Mouse (Mus musculus) embryonic fibroblast, embryonic 13.5 days (primary cell): ENCODE results near the gene Zscan22. TPM values are rescaled to one million over a fixed set of nuclear protein-coding genes. Genes with fewer than 3 reads are reported as not detected.
"Not testable (repeated sequence)": the region's sequence is repeated elsewhere in the genome, so short reads cannot be mapped to it uniquely, and the experiment has no call there.

Experiments
- H3K27ac ChIP-seq: 2 replicates; pipeline ENCODE4 v1.5.1; 2012; ENCODE audit warnings: low read length, control low read depth, inconsistent platforms; ENCODE audit not compliant: insufficient read depth
- H3K4me1 ChIP-seq: 2 replicates; pipeline ENCODE4 v1.6.1; 2011; ENCODE audit warnings: low read length; ENCODE audit not compliant: control insufficient read depth, insufficient read depth
- H3K4me3 ChIP-seq: 2 replicates; pipeline ENCODE4 v1.5.1; 2011; ENCODE audit warnings: mild to moderate bottlenecking, control low read depth, low read length; ENCODE audit not compliant: insufficient read depth
- CTCF ChIP-seq: IDR thresholded peaks from 2 replicates; pipeline ENCODE4 v1.5.1; 2011; ENCODE audit warnings: mild to moderate bottlenecking, control low read depth, low read length, moderate library complexity, borderline replicate concordance; ENCODE audit not compliant: insufficient read depth
- POLR2A ChIP-seq: IDR thresholded peaks from 2 replicates; pipeline ENCODE4 v1.6.1; 2011; ENCODE audit warnings: low read depth, mild to moderate bottlenecking, control low read depth, low read length, moderate library complexity
- polyA plus RNA-seq: library from polyadenylated mRNA; stranded (reverse); fragments of >200 nt; gene quantifications from 2 replicates; pipeline ENCODE4 v1.2.4, GENCODE M21; 2011; ENCODE audit warnings: low read depth; ENCODE audit not compliant: missing spikeins, insufficient read length

Gene Zscan22
- polyA plus RNA-seq, 1 experiment = 9.8 TPM

DNA sequence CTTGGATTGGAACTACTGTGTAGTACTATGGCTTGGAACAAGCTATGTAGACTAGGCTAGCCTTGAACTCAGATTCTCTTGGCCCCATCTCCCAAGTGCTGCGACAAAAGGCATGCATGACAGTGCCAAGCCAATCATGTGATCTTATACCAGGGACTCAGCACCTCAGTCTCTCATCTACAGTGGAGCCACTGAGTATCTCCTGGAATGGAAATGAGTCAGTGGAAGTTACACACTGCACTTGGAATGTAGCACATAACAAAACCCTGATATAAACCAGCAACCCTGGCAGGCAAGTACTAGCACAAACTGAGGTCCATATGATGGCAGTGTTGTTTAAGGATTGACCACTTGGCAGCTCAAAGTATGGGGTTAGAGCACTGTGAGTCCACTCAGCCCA, 7.5 kb downstream of the Zscan22 start:
- H3K4me1 ChIP-seq = 0 out of 2 replicates have a peak, but pooled peaks cover 4% of the 10 kb centered on the region
- H3K27ac ChIP-seq = peak overlapping the region; percentile 63; the same call in 1 of the 2 replicates
- H3K4me3 ChIP-seq = no peak overlapping the region
- TF ChIP-seq CTCF (no peak), POLR2A (no peak)

DNA sequence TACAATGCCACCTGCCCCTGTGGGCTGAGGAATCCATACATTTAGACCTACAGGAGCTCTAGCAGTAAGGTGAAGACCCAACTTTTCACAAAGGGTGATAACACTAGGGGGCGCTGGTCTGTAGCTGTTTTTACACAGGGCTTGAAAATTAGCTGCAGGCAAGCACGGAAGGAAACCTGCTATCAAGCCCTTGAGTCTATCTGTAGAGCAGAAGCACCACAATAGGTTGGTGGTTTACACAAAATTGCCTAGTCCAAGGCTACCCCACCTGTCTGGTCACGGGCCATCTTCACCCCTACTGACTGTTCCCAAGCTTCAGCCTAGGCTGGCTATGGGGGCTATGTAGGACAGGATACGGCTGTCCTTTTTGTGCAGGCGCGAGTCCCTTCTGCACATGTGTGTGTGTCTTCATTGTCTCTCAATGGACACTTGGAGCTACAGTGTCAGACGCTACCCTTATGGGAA, 11.9 kb downstream of the Zscan22 start:
- Histone ChIP-seq H3K27ac (no peak overlapping the region), H3K4me3 (no peak overlapping the region), H3K4me1 (0 out of 2 replicates have a peak, but pooled peaks cover 2% of the 10 kb centered on the region)
- no peak for TF ChIP-seq CTCF
- TF ChIP-seq POLR2A = no peak

DNA sequence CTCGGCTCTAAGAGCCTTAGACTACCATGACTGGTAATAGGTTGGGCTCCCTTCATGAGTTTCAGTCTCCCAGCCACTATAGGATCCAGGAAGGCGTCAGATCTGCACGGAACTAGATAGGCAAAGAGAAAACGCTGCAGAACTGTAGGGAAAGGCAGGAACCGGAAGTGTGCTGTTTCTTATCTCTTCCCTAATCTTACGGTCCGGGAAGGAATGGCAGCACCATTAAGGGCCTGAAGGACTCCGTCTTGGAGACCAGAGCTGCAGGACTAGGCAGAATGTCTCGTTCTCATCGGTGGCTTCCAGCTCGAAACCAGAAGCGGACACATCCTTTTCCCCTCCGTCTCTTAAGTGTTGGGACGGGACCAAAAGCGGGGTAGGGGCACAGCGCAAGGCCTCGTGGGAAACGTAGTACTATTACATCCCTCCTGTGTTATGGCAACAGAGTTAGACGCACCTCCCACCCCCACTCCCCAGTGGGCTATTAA, 12.6 kb downstream of the Zscan22 start:
- Histone ChIP-seq H3K27ac (peak overlapping the region; percentile 50; the same call in 1 of the 2 replicates), H3K4me3 (no peak overlapping the region), H3K4me1 (no peaks in the 10 kb centered on the region)
- peak; percentile 53 for TF ChIP-seq POLR2A
- TF ChIP-seq CTCF = no peak

DNA sequence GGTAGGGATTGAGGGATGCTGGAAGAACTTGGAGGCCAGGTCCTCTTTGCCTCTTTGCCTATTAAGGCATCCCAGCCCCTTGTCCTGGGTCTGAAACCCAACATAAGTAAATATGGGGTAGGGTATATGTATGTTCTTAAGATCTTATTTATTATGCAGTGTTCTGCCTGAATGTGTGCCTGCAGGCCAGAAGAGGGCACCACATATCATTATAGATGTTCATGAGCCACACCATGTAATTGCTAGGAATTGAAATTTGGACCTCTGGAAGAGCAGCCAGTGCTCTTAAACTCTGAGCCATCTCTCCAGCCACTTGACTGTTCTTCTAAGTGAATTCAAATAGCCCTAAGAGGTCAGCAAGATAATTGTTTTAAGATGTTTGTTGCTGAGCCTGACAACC, 15.9 kb downstream of the Zscan22 start:
- Histone ChIP-seq H3K4me3 (no peak overlapping the region), H3K27ac (no peak overlapping the region), H3K4me1 (no peaks in the 10 kb centered on the region)
- TF ChIP-seq POLR2A (no peak), CTCF (peak; percentile 9; the same call in 1 of the 2 replicates)

DNA sequence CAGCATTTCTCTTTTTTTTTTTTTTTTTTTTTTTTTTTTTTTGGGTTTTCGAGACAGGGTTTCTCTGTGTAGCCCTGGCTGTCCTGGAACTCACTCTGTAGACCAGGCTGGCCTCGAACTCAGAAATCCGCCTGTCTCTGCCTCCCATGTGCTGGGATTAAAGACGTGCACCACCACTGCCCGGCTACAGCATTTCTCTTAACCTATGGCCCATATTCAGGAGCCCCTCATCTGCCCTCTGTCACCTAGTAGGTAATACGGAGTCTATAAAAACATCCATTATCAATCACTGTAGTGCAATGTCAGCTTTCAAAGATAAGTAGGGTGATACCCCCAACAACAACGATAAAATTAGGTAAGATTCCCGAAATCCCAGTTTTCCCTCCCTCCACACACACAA, 22.9 kb downstream of the Zscan22 start:
- H3K4me3 ChIP-seq, H3K4me1 ChIP-seq, H3K27ac ChIP-seq: not testable (repeated sequence)

DNA sequence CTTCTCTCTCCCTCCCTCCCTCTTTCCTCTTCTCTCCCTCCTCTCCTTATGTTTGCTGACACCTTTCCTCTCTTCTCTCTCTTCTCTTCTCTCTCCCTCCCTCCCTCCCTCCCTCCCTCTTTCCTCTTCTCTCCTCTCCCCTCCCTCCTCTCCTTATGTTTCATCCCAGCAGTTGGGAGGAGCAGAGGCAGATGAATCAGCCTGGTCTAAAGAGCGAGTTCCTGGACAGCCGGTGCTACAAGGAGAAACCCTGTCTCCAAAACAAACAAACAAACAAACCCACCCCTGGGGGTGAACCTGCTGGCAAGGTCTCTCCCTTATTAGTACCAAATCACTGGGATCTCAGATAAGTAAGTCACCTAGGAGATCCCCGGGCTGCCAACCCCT, 23.7 kb downstream of the Zscan22 start:
- peak overlapping the region; percentile 50 for H3K4me3 ChIP-seq
- 0 out of 2 replicates have a peak, but pooled peaks cover 3% of the 10 kb centered on the region for H3K4me1 ChIP-seq
- no peak for TF ChIP-seq CTCF
- peak; percentile 87 for TF ChIP-seq POLR2A
- H3K27ac ChIP-seq = peak overlapping the region; percentile 98

DNA sequence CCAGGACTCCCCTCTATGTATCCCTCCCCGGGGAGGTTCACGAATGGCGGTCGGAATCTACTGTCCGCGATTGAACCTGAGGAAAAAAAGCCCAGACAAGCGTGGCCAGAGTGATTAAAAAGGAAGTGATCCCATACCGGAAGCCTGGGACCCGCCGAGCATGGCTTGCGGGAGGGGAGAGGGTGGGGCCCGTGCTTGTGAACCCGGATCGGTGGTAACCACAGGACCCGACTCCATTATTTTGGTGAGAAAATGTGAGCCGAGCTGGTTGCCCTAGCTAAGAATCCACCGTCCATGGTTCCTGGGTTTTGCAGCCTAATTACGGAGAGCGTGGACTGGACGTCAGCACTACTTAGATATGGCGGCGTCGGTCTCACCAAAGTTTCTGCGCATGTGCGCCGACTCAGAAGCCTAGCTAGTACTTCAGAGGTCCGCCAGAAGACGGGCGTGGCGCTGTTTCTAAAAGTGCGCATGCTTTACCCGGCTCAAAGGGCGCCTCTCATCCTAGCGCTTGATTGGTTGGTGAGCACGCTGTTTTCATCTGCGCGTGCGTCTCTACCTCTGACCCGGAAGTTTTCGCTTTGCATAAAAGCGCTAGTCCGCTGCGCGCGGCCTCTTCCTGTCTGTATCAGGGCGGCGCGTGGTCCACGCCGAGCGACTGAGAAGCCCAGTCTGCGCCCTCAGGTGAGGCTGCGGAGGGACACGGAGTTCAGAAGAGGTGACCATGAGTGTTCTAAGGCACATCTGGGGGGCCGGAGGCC, 24.3 kb downstream of the Zscan22 start, which contains the start of gene Rps5:
Gene Rps5, plus strand, starts transcription at position 586 of the 761 bp plus-strand sequence.
- TF ChIP-seq POLR2A (peak; percentile 82), CTCF (no peak)
- peak within 1 kb of the TSS; percentile 98 for H3K27ac ChIP-seq
- H3K4me3 ChIP-seq = peak within 1 kb of the TSS; percentile 97
- H3K4me1 ChIP-seq = 0 out of 2 replicates have a peak, but pooled peaks cover 3% of the 10 kb centered on the region

DNA sequence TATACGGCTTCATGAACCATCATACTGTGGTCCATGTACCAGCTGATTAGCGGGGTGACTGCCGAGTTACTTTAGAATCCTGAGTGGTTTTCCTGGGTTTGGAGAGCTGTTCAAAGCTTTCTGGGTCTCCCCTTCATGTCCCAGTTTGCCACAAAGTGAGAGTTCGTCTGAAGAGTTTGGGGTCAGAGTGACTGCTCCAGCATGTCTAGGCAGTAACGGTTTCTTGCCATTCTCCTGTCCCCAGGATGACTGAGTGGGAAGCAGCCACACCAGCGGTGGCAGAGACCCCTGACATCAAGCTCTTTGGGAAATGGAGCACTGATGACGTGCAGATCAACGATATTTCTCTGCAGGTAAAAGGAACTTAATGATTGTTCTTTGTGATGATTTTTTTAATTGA, 25.1 kb downstream of the Zscan22 start:
- TF ChIP-seq CTCF (no peak), POLR2A (no peak)
- H3K4me3 ChIP-seq = peak overlapping the region; percentile 97
- 0 out of 2 replicates have a peak overlapping the region, but pooled peaks have one; percentile 23 for H3K27ac ChIP-seq
- H3K4me1 ChIP-seq = 0 out of 2 replicates have a peak, but pooled peaks cover 5% of the 10 kb centered on the region

DNA sequence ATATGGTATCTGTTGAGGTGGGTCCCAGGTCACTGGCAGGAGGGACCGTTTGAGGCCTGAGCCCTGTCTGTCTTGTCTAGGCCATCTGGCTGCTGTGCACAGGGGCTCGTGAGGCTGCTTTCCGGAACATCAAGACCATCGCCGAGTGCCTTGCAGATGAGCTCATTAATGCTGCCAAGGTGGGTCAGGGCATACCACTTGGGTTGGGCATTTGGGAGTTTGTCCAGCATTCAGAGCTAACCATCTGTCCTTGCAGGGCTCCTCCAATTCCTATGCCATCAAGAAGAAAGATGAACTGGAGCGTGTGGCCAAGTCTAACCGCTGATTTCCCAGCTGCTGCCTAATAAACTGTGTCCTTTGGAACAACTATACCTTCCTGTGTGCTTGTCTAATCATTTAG, 28.7 kb downstream of the Zscan22 start:
- no peak overlapping the region for H3K4me3 ChIP-seq
- no peak overlapping the region for H3K27ac ChIP-seq
- TF ChIP-seq POLR2A = no peak
- no peak for TF ChIP-seq CTCF
- H3K4me1 ChIP-seq = 0 out of 2 replicates have a peak, but pooled peaks cover 5% of the 10 kb centered on the region

DNA sequence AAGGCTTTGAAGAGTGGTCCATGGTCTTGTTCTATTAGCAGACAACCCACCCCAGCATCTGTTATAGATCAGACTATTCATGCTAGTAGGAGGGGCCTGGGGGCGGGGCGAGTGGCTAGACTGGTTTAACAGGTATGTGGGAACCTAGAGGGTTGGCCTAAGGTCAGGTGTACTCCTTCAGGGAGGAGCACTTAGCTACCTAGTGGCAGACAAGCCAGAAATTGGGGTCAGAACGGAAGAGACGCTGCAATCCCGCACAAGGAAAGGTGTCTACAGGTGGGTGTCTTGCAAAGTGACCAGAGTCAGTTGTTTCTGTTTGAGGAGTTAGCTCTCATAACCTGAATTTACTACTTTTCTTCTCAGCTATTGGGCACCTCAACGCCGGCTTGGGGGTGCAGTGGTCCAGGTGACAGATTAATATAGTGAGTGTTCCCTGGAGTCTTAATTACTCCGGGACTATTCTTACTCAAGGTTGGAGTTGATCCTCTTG, 29.6 kb downstream of the Zscan22 start, which contains the start of gene Rnf225:
Gene Rnf225, plus strand, starts transcription at position 226 of the 490 bp plus-strand sequence.
- no peak within 1 kb of the TSS for H3K27ac ChIP-seq
- no peak within 1 kb of the TSS for H3K4me3 ChIP-seq
- peak; percentile 17 for TF ChIP-seq POLR2A
- TF ChIP-seq CTCF = no peak

More for the DNA sequence above, 29.6 kb downstream of the Zscan22 start, which contains the start of gene Rnf225:
- H3K4me1 ChIP-seq = 0 out of 2 replicates have a peak, but pooled peaks cover 5% of the 10 kb centered on the region
